Mouse (Mus musculus) forebrain, postnatal 0 days (tissue): ENCODE data around the gene Hoxa11. TPM values are rescaled to one million over a fixed set of nuclear protein-coding genes. Genes with fewer than 3 reads are reported as not detected.

Experiments used
- ATAC-seq: fragments of 200-750 bp; cut with Nextera tagmentation; 2 replicates; pipeline ENCODE4 v1.8.0; 2017; ENCODE audit warnings: mild to moderate bottlenecking, moderate library complexity
- DNase-seq: peaks from one replicate; pipeline ENCODE4 v3.0.0-alpha.2; 2015
- H3K27ac ChIP-seq: fragments of 300-500 bp; sonication (generic); 2 replicates; pipeline ENCODE4 v1.5.1; 2014; ENCODE audit warnings: low read depth, mild to moderate bottlenecking, antibody characterized with exemption, low read length, moderate library complexity, mixed read lengths
- H3K27me3 ChIP-seq: fragments of 300-500 bp; sonication (generic); 2 replicates; pipeline ENCODE4 v1.6.1; 2014; ENCODE audit warnings: mild to moderate bottlenecking, low read length, mixed read lengths; ENCODE audit not compliant: insufficient read depth
- H3K36me3 ChIP-seq: fragments of 300-500 bp; sonication (generic); 2 replicates; pipeline ENCODE4 v1.6.1; 2014; ENCODE audit warnings: mild to moderate bottlenecking, moderate library complexity; ENCODE audit not compliant: insufficient read depth
- H3K4me1 ChIP-seq: fragments of 300-500 bp; sonication (generic); 2 replicates; pipeline ENCODE4 v1.6.1; 2014; ENCODE audit warnings: antibody characterized with exemption; ENCODE audit not compliant: insufficient read depth
- H3K4me2 ChIP-seq: fragments of 300-500 bp; sonication (generic); 2 replicates; pipeline ENCODE4 v1.6.1; 2014; ENCODE audit warnings: low read depth, mild to moderate bottlenecking, moderate library complexity
- H3K4me3 ChIP-seq: fragments of 300-500 bp; sonication (generic); 2 replicates; pipeline ENCODE4 v1.5.1; 2014; ENCODE audit warnings: low read depth, low read length, mixed read lengths
- H3K9ac ChIP-seq: fragments of 300-500 bp; sonication (generic); 2 replicates; pipeline ENCODE4 v1.6.1; 2014; ENCODE audit warnings: mild to moderate bottlenecking
- H3K9me3 ChIP-seq: fragments of 300-500 bp; sonication (generic); 2 replicates; pipeline ENCODE4 v1.6.1; 2016; ENCODE audit warnings: low read length
- CTCF ChIP-seq: sonication (generic); IDR thresholded peaks from 2 replicates; pipeline ENCODE4 v1.5.1; 2016; ENCODE audit warnings: antibody characterized with exemption, control low read depth, low read depth
- WGBS: fragments of 180-500 bp; shearing (Covaris S2); extraction: QIAGEN DNeasy Blood & Tissue Kit; methylation state at CpG from one replicate; pipeline ENCODE4 v1.1.7; 2014; 5-methylcytosine and 5-hydroxymethylcytosine counted together
- polyA plus RNA-seq: library from polyadenylated mRNA; unstranded; fragments of >200 nt; fragmentation: Nextera tagmentation; extraction: Ambion mirVana; gene quantifications from 2 replicates; pipeline ENCODE4 v1.2.1, GENCODE M21; 2015
- total RNA-seq: library from RNA; depleted of rRNA; stranded (reverse); fragments of >200 nt; gene quantifications from 2 replicates; pipeline ENCODE4 v1.2.3, GENCODE M21; 2014

The Hoxa11 gene
- total and polyA plus RNA-seq, 2 experiments from 2014 or later, result not detected

DNA sequence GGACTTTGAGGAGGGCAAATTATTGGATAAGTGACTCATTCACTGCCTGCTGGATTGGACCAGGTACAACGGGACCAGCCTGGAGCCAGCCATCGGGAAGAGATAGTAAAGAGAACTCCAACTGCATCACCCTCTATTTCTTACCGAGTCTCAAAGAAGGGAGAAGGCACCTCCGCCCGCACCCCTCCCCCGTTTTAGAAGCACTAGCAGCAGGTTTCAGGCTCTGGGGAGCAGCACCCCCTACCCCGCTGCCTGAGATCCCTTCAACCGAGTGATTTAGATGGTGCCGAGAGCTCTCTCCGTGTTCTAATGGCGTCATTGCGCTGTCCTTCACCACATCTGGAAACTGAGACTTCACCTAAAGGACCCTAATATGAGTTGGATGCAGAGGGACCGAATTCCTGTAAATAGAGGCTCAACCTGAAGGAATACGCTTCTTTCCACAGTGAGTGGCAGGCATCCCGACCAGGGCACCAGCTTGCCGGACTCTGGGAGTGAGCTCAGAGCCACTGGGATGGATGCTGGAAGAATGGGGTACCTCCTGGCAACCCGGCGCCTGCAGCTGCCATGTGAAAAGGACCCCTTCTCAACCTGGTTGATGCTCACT is 19.8 kb upstream of the Hoxa11 start:
- H3K4me2 ChIP-seq, result no peak overlapping the region
- H3K27ac ChIP-seq, result no peak overlapping the region
- H3K36me3 ChIP-seq, result no peaks in the 10 kb centered on the region
- no peak overlapping the region for H3K9ac ChIP-seq
- H3K4me1 ChIP-seq, result no peaks in the 10 kb centered on the region
- no peaks in the 10 kb centered on the region for H3K9me3 ChIP-seq
- no peak overlapping the region for H3K4me3 ChIP-seq
- WGBS, result 2% methylated on average over 18 of the region's 18 CpGs
- DNase-seq (no peak), ATAC-seq (no peak)
- peaks cover 96% of the 10 kb centered on the region for H3K27me3 ChIP-seq
- no peak for TF ChIP-seq CTCF

- Histone ChIP-seq H3K4me2 (no peak overlapping the region), H3K27me3 (peaks cover 92% of the 10 kb centered on the region), H3K27ac (no peak overlapping the region), H3K9ac (no peak overlapping the region), H3K4me3 (no peak overlapping the region), H3K36me3 (no peaks in the 10 kb centered on the region), H3K9me3 (no peaks in the 10 kb centered on the region), H3K4me1 (no peaks in the 10 kb centered on the region)
- DNase-seq, result no peak
- no peak for TF ChIP-seq CTCF
- ATAC-seq, result no peak
- WGBS, result under 1% methylated on average over 5 of the region's 5 CpGs
Observed at GRCm38 (mm10) chr6:52264106-52264790, 18.6 kb upstream of the Hoxa11 start.

- no peak for TF ChIP-seq CTCF
- Histone ChIP-seq H3K27ac (no peak overlapping the region), H3K4me3 (no peak overlapping the region), H3K27me3 (peaks cover 91% of the 10 kb centered on the region), H3K9me3 (no peaks in the 10 kb centered on the region), H3K4me1 (no peaks in the 10 kb centered on the region), H3K36me3 (no peaks in the 10 kb centered on the region), H3K9ac (no peak overlapping the region), H3K4me2 (no peak overlapping the region)
- DNase-seq (no peak), ATAC-seq (no peak)
- under 1% methylated on average over 6 of the region's 6 CpGs for WGBS
Observed at GRCm38 (mm10) chr6:52263321-52263585, 17.6 kb upstream of the Hoxa11 start.

DNA sequence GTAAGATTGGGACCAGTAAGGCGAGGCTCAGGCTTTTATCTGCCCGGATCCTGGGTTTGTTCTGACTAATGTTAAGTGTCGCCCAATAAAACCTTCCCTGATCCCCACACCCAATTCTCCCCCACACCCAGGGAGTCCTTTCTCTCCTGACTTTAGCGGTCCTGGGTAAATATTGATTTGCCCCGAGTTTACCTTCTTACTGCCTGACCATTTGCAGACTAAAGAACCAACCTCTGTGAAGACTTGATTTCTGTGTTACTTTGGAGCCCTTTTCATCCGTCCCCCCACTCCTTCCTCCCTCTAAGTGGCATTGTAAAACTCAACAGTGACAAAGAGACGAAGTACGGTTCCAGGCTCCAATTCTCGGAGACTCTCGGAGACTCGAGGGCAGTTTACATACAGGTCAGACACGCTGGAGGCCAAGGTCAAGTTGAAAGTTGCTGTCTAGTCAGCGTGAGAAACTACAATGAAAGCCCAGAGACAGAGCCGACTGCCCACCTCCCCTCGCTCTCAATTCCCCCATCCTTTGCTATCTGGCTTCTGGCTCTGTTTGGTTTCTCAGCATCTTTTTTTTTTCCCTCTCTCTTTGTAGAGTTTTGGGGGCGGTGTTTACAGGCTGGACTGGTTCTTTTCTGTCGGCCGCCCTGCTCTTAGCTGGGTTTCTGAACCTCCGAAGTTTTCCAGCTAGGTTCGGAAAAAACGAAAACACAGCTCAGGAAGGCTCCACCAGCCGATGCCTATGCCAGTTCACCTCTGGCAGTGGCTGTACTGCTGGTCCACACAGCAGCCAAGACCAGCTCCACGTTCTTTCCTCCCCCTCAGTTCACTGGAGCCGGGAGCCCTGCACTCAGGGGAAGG is 17.1 kb upstream of the Hoxa11 start:
- H3K4me2 ChIP-seq, result no peak overlapping the region
- DNase-seq, result no peak
- no peak overlapping the region for H3K27ac ChIP-seq
- H3K9ac ChIP-seq, result no peak overlapping the region
- no peaks in the 10 kb centered on the region for H3K36me3 ChIP-seq
- peaks cover 89% of the 10 kb centered on the region for H3K27me3 ChIP-seq
- H3K9me3 ChIP-seq, result no peaks in the 10 kb centered on the region
- H3K4me1 ChIP-seq, result no peaks in the 10 kb centered on the region
- no peak for ATAC-seq
- 2% methylated on average over 24 of the region's 24 CpGs for WGBS
- no peak for TF ChIP-seq CTCF
- no peak overlapping the region for H3K4me3 ChIP-seq

DNA sequence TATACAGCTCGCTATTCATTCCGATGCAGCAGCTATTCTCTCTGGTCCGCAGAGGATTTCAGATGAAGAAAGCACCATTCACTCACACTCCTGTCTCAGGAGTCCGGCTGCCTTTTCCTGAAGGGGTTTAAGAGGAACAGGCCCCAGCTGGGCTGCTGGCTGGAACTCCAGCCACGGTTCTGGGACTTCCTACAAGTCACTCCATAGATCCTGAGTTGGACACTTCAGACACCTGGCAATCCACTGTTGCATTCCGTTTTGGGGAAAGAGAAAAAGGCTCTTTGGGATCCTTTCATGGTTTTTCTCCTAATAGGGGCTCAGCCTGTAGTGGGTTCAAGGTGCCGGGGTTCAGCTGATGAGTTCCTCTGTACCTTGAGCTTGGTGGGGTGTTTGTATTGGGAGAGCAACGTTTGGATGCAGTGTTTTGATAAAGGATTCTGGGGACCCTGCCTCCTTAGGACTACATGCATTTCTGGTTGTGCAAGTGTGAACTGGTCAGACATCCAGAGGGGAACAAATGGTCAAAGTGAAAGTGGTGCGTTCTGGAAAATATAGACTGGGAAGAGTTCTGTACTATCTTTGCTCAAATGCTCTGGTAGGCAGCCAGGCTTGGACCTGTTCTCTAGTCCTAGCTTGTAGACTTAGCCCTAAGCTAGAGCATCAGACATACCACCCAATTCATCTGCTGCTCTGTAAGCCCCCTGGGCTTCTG is 16.3 kb upstream of the Hoxa11 start:
- Histone ChIP-seq H3K9ac (no peak overlapping the region), H3K4me3 (no peak overlapping the region), H3K27ac (no peak overlapping the region), H3K4me2 (no peak overlapping the region), H3K27me3 (peaks cover 90% of the 10 kb centered on the region), H3K4me1 (no peaks in the 10 kb centered on the region), H3K36me3 (no peaks in the 10 kb centered on the region), H3K9me3 (no peaks in the 10 kb centered on the region)
- WGBS, result 4% methylated on average over 9 of the region's 9 CpGs
- TF ChIP-seq CTCF, result no peak
- ATAC-seq, result no peak
- no peak for DNase-seq

GRCm38 (mm10) chr6:52260654-52261575 is 15.3 kb upstream of the Hoxa11 start, which contains the start of gene Hoxa13:
Hoxa13 (minus strand) TSS chr6:52260880.
- Histone ChIP-seq H3K27ac (no peak within 1 kb of the TSS), H3K27me3 (peaks cover 89% of the 10 kb centered on the region), H3K9ac (no peak within 1 kb of the TSS), H3K4me1 (no peaks in the 10 kb centered on the region), H3K9me3 (no peaks in the 10 kb centered on the region), H3K36me3 (no peaks in the 10 kb centered on the region), H3K4me2 (peak within 1 kb of the TSS; percentile 34), H3K4me3 (peak within 1 kb of the TSS; percentile 18)
- WGBS, result 3% methylated on average over 57 of the region's 72 CpGs
- TF ChIP-seq CTCF, result no peak
- ATAC-seq (no peak), DNase-seq (peak; percentile 14)
